Mouse (Mus musculus) liver, embryonic 14.5 days (tissue): ENCODE measurements at regions not wholly inside any gene's neighbourhood (a gene's known extent, or its start where the extent isn't known, plus 50 kb on each side); places are given as distances from the start of the nearest gene placed in this dataset.

Experiments
- ATAC-seq: fragments of 200-750 bp; cut with Nextera tagmentation; 2 replicates; pipeline ENCODE4 v1.8.0; 2017; ENCODE audit warnings: moderate number of reproducible peaks, mild to moderate bottlenecking, moderate library complexity; ENCODE audit not compliant: insufficient read depth
- DNase-seq, 3 experiments: peaks; one replicate each; pipeline ENCODE4 v3.0.0-alpha.2; 2012 to 2013; ENCODE audit warnings: low read depth in 3 of 3, low spot score in 3 of 3
- H3K27ac ChIP-seq: fragments of 300-500 bp; sonication (generic); 2 replicates; pipeline ENCODE4 v1.5.1; 2014; ENCODE audit warnings: moderate library complexity, mild to moderate bottlenecking, control low read depth, inconsistent platforms
- H3K27me3 ChIP-seq: fragments of 300-500 bp; sonication (generic); 2 replicates; pipeline ENCODE4 v1.6.1; 2014; ENCODE audit warnings: mild to moderate bottlenecking, low read length, moderate library complexity; ENCODE audit not compliant: control insufficient read depth, insufficient read depth
- H3K36me3 ChIP-seq: fragments of 300-500 bp; sonication (generic); replicated peaks from 2 replicates; pipeline ENCODE4 v1.6.1; 2014; ENCODE audit warnings: low read depth; ENCODE audit not compliant: control insufficient read depth, insufficient read depth
- H3K4me1 ChIP-seq, 2 experiments: fragments of 200-500 bp in 1 of 2; fragments of 300-500 bp in 1 of 2; sonication (generic) in 1 of 2; replicated peaks; 2 replicates each; pipeline ENCODE4 v1.6.1; 2012 to 2014; ENCODE audit warnings: antibody characterized with exemption in 1 of 2, inconsistent platforms in 1 of 2, low read length in 1 of 2; ENCODE audit not compliant: control insufficient read depth in 2 of 2, insufficient read depth in 2 of 2
- H3K4me2 ChIP-seq: fragments of 300-500 bp; sonication (generic); 2 replicates; pipeline ENCODE4 v1.6.1; 2014; ENCODE audit warnings: low read depth, mild to moderate bottlenecking, control low read depth, moderate library complexity
- H3K4me3 ChIP-seq, 2 experiments: fragments of 200-500 bp in 1 of 2; fragments of 300-500 bp in 1 of 2; sonication (generic) in 1 of 2; 2 replicates each; pipeline ENCODE4 v1.5.1; 2012 to 2014; ENCODE audit warnings: low read depth in 2 of 2, low read length in 2 of 2, mild to moderate bottlenecking in 2 of 2, control low read depth in 1 of 2, inconsistent platforms in 1 of 2, moderate library complexity in 1 of 2; ENCODE audit not compliant: insufficient read depth in 1 of 2
- H3K9ac ChIP-seq: fragments of 300-500 bp; sonication (generic); replicated peaks from 2 replicates; pipeline ENCODE4 v1.6.1; 2014; ENCODE audit warnings: mild to moderate bottlenecking, control low read depth, moderate library complexity
- H3K9me3 ChIP-seq: fragments of 300-500 bp; sonication (generic); 2 replicates; pipeline ENCODE4 v1.6.1; 2016; ENCODE audit warnings: low read length, mixed read lengths; ENCODE audit not compliant: control insufficient read depth
- CTCF ChIP-seq: IDR thresholded peaks from 2 replicates; pipeline ENCODE4 v1.5.1; 2016; ENCODE audit warnings: antibody characterized with exemption, low read depth, control low read depth
- EP300 ChIP-seq: IDR thresholded peaks from 2 replicates; pipeline ENCODE4 v1.6.1; 2016; ENCODE audit warnings: antibody characterized with exemption, low read depth
- WGBS: fragments of 180-500 bp; shearing (Covaris S2); extraction: QIAGEN DNeasy Blood & Tissue Kit; methylation state at CpG from one replicate; pipeline ENCODE4 v1.1.7; 2014; ENCODE audit not compliant: insufficient replicate concordance; 5-methylcytosine and 5-hydroxymethylcytosine counted together

GRCm38 (mm10) chr1:73672239-73672638, 452.0 kb downstream of the Tns1 start:
- H3K4me2 ChIP-seq = no peak overlapping the region
- 60% methylated on average over 4 of the region's 4 CpGs for WGBS
- no peaks in the 10 kb centered on the region for H3K9me3 ChIP-seq
- no peaks in the 10 kb centered on the region for H3K27me3 ChIP-seq
- no peak overlapping the region for H3K27ac ChIP-seq
- no peak for ATAC-seq
- TF ChIP-seq CTCF = no peak
- TF ChIP-seq EP300 = no peak
- no peaks in the 10 kb centered on the region for H3K36me3 ChIP-seq
- no peak overlapping the region for H3K4me3 ChIP-seq
- no peak for DNase-seq
- no peak overlapping the region for H3K9ac ChIP-seq
- H3K4me1 ChIP-seq = no peaks in the 10 kb centered on the region

GRCm38 (mm10) chr1:73668691-73669090, 455.6 kb downstream of the Tns1 start:
- Histone ChIP-seq H3K9me3 (no peaks in the 10 kb centered on the region), H3K36me3 (no peaks in the 10 kb centered on the region), H3K4me2 (no peak overlapping the region), H3K4me1 (no peaks in the 10 kb centered on the region), H3K9ac (no peak overlapping the region), H3K27ac (no peak overlapping the region), H3K4me3 (no peak overlapping the region), H3K27me3 (no peaks in the 10 kb centered on the region)
- TF ChIP-seq CTCF (no peak), EP300 (no peak)
- DNase-seq = no peak
- WGBS = 64% methylated on average over 2 of the region's 2 CpGs
- no peak for ATAC-seq

- Histone ChIP-seq H3K27ac (no peak overlapping the region), H3K4me1 (no peaks in the 10 kb centered on the region), H3K4me2 (no peak overlapping the region), H3K9ac (no peak overlapping the region), H3K27me3 (no peaks in the 10 kb centered on the region), H3K4me3 (no peak overlapping the region), H3K9me3 (no peaks in the 10 kb centered on the region), H3K36me3 (no peaks in the 10 kb centered on the region)
- 35% methylated on average over 1 of the region's 1 CpGs for WGBS
- DNase-seq (no peak), ATAC-seq (no peak)
- TF ChIP-seq EP300 = no peak
- TF ChIP-seq CTCF = no peak
Measured at GRCm38 (mm10) chr1:73663546-73663945, 460.7 kb downstream of the Tns1 start.

GRCm38 (mm10) chr1:73645011-73645410, 479.2 kb downstream of the Tns1 start:
- Histone ChIP-seq H3K36me3 (no peaks in the 10 kb centered on the region), H3K4me1 (no peaks in the 10 kb centered on the region), H3K4me2 (no peak overlapping the region), H3K4me3 (no peak overlapping the region), H3K27ac (no peak overlapping the region), H3K9me3 (no peaks in the 10 kb centered on the region), H3K9ac (no peak overlapping the region), H3K27me3 (no peaks in the 10 kb centered on the region)
- WGBS = 58% methylated on average over 3 of the region's 3 CpGs
- DNase-seq (no peak), ATAC-seq (no peak)
- TF ChIP-seq EP300 (no peak), CTCF (no peak)

GRCm38 (mm10) chr1:73644394-73644793, 479.9 kb downstream of the Tns1 start:
- H3K27ac ChIP-seq = no peak overlapping the region
- TF ChIP-seq CTCF (no peak), EP300 (no peak)
- ATAC-seq (no peak), DNase-seq (no peak)
- no peak overlapping the region for H3K4me2 ChIP-seq
- no peaks in the 10 kb centered on the region for H3K36me3 ChIP-seq
- no peaks in the 10 kb centered on the region for H3K4me1 ChIP-seq
- no peak overlapping the region for H3K9ac ChIP-seq
- 66% methylated on average over 5 of the region's 5 CpGs for WGBS
- no peaks in the 10 kb centered on the region for H3K9me3 ChIP-seq
- no peak overlapping the region for H3K4me3 ChIP-seq
- H3K27me3 ChIP-seq = no peaks in the 10 kb centered on the region

GRCm38 (mm10) chr1:73643431-73643830, 480.8 kb downstream of the Tns1 start:
- ATAC-seq (no peak), DNase-seq (no peak)
- Histone ChIP-seq H3K4me1 (no peaks in the 10 kb centered on the region), H3K9me3 (no peaks in the 10 kb centered on the region), H3K9ac (no peak overlapping the region), H3K27ac (no peak overlapping the region), H3K27me3 (no peaks in the 10 kb centered on the region), H3K4me3 (no peak overlapping the region), H3K4me2 (no peak overlapping the region), H3K36me3 (no peaks in the 10 kb centered on the region)
- WGBS = 46% methylated on average over 5 of the region's 5 CpGs
- TF ChIP-seq EP300 (no peak), CTCF (no peak)
